Mouse (Mus musculus) ovary, postnatal 14 days (tissue): ENCODE results near the gene Lamb2.

ENCODE experiments used
- DNase-seq: peaks from one replicate; pipeline ENCODE4 v3.0.0; 2022; ENCODE audit warnings: low spot score

Gene Lamb2

DNA sequence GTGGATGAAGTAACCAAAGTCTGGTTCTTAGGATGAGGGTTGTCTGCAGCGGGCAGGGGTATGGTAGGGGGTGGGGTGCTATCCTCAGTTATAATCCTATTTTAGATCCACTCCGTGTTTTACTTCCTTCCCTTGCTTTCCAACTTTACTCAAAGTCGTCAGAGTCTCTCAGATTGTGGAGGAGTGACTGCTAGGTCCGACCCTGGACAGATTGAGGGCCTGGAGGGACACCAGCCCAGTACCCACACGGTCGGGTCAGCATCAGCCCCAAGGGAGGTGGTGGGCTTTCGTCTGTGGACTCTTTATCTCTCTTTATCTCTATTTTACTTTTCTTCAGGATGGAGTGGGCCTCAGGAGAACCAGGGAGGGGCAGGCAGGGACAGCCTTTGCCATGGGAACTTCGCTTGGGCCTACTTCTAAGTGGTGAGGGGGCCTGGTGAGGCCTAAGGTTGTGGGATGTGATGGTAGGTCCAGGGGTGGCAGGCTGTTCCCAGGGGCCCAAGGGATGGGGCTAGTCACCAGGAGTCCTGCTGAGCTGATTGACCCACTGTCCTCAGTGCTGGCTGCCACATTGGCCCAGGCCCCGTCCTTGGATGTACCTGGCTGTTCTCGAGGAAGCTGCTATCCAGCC is at the start of gene Lamb2:
Gene Lamb2 (plus strand): TSS at position 16 of the 631 bp plus-strand sequence.
- DNase-seq = peak; percentile 34

DNA sequence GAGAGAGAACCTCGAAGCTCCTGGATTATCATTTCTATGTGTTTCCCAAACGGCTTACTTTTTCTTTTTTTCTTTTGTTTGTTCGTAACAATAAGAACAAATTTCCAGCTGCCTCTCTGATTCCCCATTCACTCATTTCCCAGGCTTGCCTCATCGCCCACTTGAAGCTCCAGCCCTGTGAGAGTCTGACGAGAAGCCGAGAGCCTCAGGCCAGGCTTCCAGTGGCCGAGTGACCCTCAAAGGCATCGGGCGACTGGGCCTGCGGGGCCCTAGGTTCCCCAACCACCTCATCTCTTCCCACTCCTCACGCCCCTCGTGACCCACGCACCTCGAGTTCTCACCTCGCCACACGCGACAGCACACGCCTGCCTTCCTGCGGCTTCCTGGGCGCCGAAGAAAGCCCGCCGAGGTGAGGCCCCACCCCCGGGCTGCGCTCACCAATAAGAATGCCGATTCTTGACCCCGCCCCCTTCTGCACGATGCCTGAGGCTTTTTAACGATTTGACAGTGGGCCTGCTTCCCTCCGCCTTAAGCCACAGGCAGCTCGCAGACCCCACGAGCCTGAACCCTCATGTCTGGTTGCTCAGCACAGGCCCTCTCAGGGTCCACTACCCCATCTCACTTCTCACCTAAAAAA is 48.0 kb upstream of the Lamb2 start:
- DNase-seq = no peak

- no peak for DNase-seq
These were observed 43.4 kb upstream of the Lamb2 start, which contains the start of gene BC048562 for GRCm38 (mm10) chr9:108436182-108436581. BC048562 (plus strand) TSS chr9:108436482.

DNA sequence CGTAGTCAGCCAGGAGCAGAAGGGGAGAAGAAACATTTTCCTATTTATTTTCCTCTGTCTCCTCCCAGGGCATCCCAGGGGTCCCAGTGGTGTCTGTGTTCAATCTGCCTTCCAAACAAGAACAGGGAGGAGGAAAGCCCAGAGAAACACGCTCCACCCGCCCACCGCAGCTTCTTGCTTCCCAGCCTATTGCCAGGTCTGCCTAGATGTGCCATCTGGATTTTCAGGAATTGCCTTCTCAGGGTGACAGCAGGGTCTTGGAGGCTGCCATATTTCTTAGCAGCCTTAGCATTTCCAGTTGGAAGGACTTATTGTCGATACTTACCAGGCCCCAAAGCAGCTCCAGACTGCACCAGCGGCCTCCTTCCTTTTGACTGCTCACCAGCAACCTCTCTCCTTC is 40.4 kb upstream of the Lamb2 start:
- DNase-seq = no peak

DNA sequence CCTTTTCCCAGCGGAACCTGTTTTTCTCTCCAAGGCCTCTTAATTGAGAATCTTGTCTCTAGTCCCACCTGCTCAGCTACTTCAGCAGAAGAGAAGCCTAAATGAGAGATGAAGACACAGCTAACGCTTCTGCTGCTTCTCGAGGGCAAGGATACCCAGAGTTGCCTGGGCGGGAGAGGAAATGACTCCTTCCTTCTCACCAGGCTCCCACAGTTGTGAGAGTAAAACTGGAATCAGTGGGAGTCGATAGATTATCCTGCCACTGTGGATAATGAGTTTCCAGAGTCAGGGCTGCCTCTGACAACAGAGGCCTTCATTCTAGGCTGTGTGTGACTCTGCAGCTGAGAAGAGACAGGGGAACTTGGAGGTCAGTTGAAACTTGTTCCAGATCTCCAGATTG is 39.1 kb upstream of the Lamb2 start:
- DNase-seq = no peak

DNA sequence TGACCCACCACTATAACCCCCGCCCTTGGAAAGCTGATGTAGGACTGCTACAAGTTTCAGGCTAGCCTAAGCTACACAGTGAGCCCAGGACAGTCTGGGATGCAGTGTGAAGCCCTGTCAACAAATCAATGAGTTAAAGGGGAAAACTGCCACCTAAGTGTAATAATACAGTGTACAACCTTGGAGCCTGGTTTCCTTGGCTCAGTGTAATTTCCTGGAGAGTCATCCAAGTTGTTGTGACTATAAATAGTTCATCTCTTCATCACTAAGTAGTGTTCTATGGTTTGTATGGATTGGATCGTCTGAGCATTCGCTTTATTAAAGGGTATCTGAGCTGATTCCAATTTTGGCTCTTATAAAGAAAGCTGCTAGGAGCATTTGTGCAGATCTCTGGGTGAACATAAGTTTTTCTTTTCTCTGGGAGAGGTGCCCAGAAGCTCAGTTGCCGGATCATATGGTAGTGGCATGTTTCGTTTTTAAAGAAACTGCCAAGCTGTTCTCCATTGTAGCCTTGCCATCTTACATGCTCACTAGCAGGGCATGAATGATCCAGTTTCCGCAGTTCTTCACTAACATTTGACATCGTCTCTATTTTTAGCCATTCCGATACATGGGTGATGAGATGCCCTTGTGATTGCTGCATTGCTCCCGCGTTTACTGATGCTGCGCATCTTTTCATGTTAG is 38.2 kb upstream of the Lamb2 start:
- no peak for DNase-seq

DNA sequence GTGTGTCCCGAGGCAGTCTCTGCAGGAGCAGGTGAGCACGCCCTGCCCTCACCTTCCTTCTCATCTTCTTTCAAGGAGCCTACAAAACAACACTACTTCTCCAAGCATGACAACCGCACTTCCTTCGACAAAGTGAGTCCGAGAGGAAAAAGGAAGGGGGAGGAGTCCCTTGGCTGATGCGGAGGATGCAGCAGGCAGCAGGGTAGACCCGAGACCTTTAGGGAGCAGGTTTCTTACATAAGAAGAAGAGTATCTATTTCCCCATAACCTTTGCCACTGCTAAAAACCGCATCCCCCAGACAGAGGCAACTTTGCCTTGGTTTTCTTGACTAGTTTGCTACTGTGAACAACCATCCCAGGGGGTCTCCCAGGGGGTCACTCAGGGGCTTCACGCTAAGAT is 34.4 kb upstream of the Lamb2 start:
- DNase-seq = no peak

DNA sequence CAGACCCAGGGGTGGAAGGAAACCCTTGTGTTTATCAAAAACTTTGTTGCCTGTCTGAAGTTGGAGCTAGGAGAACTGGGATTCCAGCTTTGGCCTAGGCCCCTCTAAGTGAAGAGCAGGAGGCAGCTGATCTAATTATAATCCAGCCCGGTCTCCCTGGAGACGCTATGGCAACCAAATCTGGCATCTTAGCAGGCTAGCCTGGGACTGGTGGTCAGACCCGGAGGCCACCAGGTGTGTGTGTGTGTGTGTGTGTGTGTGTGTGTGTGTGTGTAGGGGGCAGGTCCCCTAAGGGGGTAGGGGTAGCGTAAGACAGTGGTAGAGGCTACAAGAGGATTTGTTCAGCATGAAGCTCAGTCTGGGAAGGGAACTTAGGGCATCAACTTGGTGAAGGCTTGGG is 29.7 kb upstream of the Lamb2 start:
- DNase-seq = no peak

- no peak for DNase-seq
These were observed 29.0 kb upstream of the Lamb2 start for GRCm38 (mm10) chr9:108450292-108451169.

DNA sequence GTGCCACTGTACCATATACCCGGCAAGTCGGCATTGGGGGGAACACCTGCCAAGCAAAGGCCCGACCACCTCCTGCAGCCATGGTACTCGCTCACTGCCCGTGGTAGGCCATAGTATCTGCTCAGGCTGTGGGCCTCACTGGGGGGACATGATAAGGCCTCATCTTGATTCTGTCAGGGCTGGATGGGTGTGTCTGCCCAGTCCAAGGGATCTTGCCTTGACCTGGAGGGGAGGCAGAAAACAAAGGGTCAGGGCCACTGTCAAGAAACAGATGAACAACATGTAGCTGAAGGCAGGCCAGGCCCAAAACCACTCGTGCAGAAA is 28.4 kb upstream of the Lamb2 start:
- no peak for DNase-seq

DNA sequence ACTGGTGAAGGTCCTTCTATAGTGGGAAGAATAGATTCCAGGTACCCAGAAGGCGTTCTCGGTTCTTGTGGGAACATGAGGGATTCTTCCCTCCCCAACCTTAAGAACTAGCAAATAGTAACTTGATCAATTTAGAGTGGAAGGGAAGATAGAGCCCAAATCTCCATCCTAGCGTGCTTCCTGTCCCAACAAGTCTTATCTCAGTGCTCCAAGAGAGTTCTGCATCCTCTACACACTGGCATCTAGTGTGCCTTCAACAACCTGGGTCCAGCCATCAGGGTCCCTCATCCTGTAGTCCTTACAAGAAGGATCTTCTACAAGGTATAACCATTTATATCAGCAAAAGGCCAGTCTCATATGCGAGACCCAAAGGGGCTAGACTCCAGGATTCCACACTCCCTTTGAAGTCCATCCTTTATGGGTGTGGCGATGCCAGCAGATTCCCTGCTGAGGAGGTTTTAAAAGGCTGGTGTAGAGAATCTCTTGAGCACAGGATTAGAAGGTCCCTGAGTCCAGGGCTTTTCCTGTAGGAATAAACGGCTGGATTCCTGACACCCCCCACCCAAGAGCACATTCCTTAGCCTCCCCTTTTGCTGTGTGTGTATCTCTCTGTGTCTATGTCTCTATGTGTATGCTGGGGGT is 27.9 kb upstream of the Lamb2 start:
- DNase-seq = no peak

DNA sequence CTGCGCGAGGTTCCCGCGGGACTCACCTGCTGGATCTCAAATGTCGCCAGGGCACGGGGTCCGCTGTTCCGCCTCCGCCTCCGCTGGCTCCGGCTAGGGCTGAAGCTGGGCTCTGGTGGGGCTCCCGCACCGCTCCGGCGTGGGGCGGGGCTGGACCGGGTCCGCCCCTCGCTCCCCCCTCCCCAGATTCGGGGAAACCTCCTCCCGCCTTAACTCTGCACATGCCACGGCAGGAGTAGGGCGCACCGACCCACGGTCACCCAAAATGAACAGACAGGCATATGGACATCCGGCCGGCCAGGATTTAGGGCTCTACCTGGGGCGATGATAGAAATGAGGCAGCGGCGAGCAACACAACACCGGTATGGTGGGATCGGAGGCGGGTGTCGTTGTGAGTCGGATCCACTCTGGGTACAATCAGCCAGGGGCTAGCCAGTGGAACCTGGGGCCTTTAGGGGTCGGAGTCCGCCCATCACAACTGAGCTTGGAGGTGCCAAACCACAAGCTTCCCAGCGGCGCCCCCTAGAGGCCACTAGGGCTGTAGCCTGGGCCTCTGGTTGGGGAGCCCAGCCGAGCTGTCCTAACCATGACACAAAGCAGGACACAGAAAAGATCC is 27.1 kb upstream of the Lamb2 start:
- peak; percentile 85 for DNase-seq

DNA sequence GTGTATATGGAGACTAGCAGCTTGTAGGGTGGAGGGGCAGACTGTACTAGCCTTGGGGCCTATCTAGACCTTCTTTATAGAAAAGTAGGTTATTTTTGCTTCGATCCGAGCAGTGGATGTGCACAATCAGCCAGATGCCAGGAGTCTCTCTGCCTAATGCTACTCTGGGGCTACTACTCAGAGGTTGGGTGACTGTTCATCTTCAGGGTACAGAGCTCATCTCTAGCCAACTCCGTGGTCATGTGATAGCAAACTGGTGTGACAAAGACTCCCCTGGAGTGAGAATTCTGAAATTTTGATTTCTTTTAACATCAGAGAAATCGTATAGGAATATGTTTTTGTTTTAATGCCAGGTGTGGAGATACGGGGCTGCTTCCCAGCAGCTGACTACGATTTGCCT is 26.6 kb upstream of the Lamb2 start:
- DNase-seq = no peak

DNA sequence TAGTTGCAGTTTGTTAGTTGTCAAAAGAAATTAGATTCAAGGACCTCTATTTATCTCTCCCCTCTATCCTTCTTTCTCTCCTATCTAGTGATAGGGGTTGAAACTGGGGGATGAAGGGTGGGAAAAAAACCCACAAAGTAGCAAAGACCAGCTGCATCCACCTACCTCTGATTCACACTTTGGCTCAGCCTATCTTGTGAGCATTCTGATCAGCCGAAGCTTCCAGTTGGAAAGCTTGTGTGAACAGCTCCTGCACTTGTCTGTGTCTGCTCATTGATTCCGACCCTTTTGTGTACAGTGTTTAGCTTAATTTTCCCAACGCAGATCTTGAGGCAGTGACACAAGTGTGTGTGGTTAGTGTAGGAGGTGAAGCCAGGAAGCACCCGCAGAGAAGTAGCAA is 26.1 kb upstream of the Lamb2 start:
- no peak for DNase-seq

- DNase-seq = no peak
These were observed 25.1 kb upstream of the Lamb2 start for GRCm38 (mm10) chr9:108454429-108454828.

DNA sequence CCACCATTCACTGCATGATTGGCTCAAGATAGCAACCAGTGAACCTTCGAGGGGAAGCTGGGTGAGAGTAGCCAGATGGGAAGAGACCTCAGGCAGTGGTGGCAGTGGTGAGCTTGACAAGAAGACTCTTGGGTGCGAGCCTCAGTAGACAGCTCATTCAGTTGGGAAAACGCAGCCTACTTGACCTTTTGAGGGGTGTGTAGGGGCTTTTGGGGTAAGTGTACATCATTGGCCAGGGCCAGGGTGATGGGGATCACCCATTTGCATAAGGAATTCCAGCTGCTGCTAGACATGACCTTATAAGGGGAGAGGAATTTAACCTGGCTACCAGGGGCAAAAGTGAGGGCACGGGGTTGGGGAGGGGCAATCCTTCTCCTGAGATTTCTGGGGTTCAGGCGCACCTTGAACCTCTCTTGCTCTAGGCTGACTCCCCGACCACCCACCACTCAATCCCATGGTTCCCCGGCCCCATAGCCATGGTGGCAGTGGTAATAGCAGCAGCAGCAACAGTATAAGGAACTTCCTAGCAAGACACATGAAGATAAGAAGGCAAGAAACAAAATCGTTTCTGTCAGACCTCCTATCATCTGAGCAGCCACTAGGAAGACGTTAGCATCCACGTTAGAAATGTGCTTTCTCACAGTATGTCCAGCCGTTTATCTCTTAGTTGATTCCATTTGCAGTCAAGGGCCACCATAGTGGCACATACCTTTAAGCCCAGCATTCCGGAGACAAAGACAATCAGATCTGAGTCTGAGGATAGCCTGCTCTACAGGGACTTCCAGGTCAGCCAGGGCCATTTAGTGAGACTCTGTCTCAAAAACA is 23.6 kb upstream of the Lamb2 start:
- DNase-seq = no peak

- no peak for DNase-seq
These were observed 22.6 kb upstream of the Lamb2 start for GRCm38 (mm10) chr9:108456953-108457352.

DNA sequence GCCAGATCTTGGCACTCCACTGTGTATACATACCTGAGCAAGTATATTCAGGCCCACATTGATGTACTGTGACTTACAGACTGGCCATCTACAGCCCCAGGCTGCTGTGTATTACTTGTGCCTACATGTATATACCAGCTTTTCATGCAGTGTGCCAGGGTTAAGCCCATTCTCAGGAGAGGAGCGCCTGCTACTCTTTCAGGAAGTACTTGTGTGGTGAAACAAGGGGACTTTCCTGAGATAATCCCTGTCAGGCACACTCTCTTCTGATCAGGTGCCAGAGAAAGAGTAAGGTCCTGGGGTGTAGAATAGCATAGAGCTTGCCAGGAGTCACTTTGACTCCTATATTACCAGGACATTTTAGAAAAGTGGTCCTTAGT is 19.6 kb upstream of the Lamb2 start:
- no peak for DNase-seq

- peak; percentile 84 for DNase-seq
These were observed 19.0 kb upstream of the Lamb2 start, which contains the start of gene Ccdc71 for GRCm38 (mm10) chr9:108460319-108461178. Ccdc71 (plus strand) TSS chr9:108460527.

- no peak for DNase-seq
These were observed 18.3 kb upstream of the Lamb2 start, which contains the start of gene Klhdc8b for GRCm38 (mm10) chr9:108461181-108461631. Klhdc8b (minus strand) TSS chr9:108461581.
